Mouse (Mus musculus): ENCODE results near the gene Ros1. TPM values are rescaled to one million over a fixed set of nuclear protein-coding genes. Genes with fewer than 3 reads are reported as not detected.

Ros1 gene
- total and polyA plus RNA-seq, 3 experiments = not detected

GRCm38 (mm10) chr10:52043086-52043485 is 152.0 kb downstream of the Ros1 start:
- Histone ChIP-seq H3K27me3 (replicated peaks) (no peaks in the 10 kb centered on the region), H3K9ac (ENCODE audit: insufficient read depth, low read depth) (no peak overlapping the region), H3K27ac (ENCODE audit: insufficient read depth, low read depth) (no peak overlapping the region), H3K4me3 (replicated peaks in 1 of 3; ENCODE audit: low read depth in 2 of 3, low read length in 2 of 3, poor library complexity in 1 of 3) (no peak overlapping the region), H3K4me2 (ENCODE audit: insufficient read depth, low read depth, poor library complexity, severe bottlenecking) (no peak overlapping the region), H3K4me1 (ENCODE audit: control insufficient read depth in 1 of 2, insufficient read depth in 2 of 2) (no peaks in the 10 kb centered on the region), H3K79me2 (replicated peaks; ENCODE audit: control insufficient read depth, extremely low read depth, insufficient read depth, poor library complexity, severe bottlenecking) (no peaks in the 10 kb centered on the region), H3K9me3 (replicated peaks; ENCODE audit: low read length) (no peaks in the 10 kb centered on the region), H3K36me3 (replicated peaks in 1 of 2; ENCODE audit: control insufficient read depth in 1 of 2, insufficient read depth in 1 of 2, low read length in 1 of 2) (no peaks in the 10 kb centered on the region)
- dilution Hi-C loops (cut with MboI; ENCODE audit: extremely low pct_ligation_motif_present, extremely low pct_unique_long_range_greater_than_20kb, low sequenced_read_pairs) (no loop called here), in situ Hi-C loops (cut with MboI; ENCODE audit: low pct_ligation_motif_present, low pct_unique_long_range_greater_than_20kb, low sequenced_read_pairs) (no loop called here)
- TF ChIP-seq CHD1 (IDR thresholded peaks at IDR 0.05; ENCODE audit: low read depth, low read length) (no peak), EP300 (IDR thresholded peaks at IDR 0.05; ENCODE audit: low read length) (no peak), CTCF (conservative IDR thresholded peaks at IDR 0.05 in 1 of 2, IDR thresholded peaks at IDR 0.05 in 1 of 2; ENCODE audit: low read depth in 2 of 2, low read length in 2 of 2) (no peak), MXI1 (IDR thresholded peaks at IDR 0.05; ENCODE audit: low read depth, low read length) (no peak), TCF12 (IDR thresholded peaks at IDR 0.05; ENCODE audit: low read depth, low read length) (no peak), MAX (IDR thresholded peaks at IDR 0.05; ENCODE audit: low read length) (no peak), RAD21 (IDR thresholded peaks at IDR 0.05; ENCODE audit: low read depth, low read length) (no peak), POLR2A (IDR thresholded peaks at IDR 0.05; ENCODE audit: low read depth, low read length) (no peak), MAFK (IDR thresholded peaks at IDR 0.05; ENCODE audit: insufficient replicate concordance, low read length) (no peak), MYC (IDR thresholded peaks at IDR 0.05; ENCODE audit: low read depth, low read length) (no peak), SIN3A (IDR thresholded peaks at IDR 0.05; ENCODE audit: low read length) (no peak), HCFC1 (IDR thresholded peaks at IDR 0.05; ENCODE audit: low read depth, low read length) (no peak), JUN (IDR thresholded peaks at IDR 0.05; ENCODE audit: insufficient read depth, low read depth, low read length) (no peak), ELF1 (IDR thresholded peaks at IDR 0.05; ENCODE audit: low read depth, low read length) (no peak)
- no peak for DNase-seq (ENCODE audit: extremely low read depth)

- in situ Hi-C loops (cut with MboI; ENCODE audit: low pct_ligation_motif_present, low pct_unique_long_range_greater_than_20kb, low sequenced_read_pairs) = no loop called here
Observed at GRCm38 (mm10) chr10:52039392-52039791, 155.7 kb downstream of the Ros1 start.

More at GRCm38 (mm10) chr10:52039392-52039791, 155.7 kb downstream of the Ros1 start:
- H3K4me1 ChIP-seq (ENCODE audit: control insufficient read depth in 1 of 2, insufficient read depth in 2 of 2) = no peaks in the 10 kb centered on the region
- H3K79me2 ChIP-seq (replicated peaks; ENCODE audit: control insufficient read depth, extremely low read depth, insufficient read depth, poor library complexity, severe bottlenecking) = no peaks in the 10 kb centered on the region
- no peaks in the 10 kb centered on the region for H3K36me3 ChIP-seq (replicated peaks in 1 of 2; ENCODE audit: control insufficient read depth in 1 of 2, insufficient read depth in 1 of 2, low read length in 1 of 2)
- dilution Hi-C loops (cut with MboI; ENCODE audit: extremely low pct_ligation_motif_present, extremely low pct_unique_long_range_greater_than_20kb, low sequenced_read_pairs) = no loop called here
- H3K9me3 ChIP-seq (replicated peaks; ENCODE audit: low read length) = no peaks in the 10 kb centered on the region
- H3K4me2 ChIP-seq (ENCODE audit: insufficient read depth, low read depth, poor library complexity, severe bottlenecking) = no peak overlapping the region
- no peak for TF ChIP-seq IRF4 (IDR thresholded peaks at IDR 0.05; ENCODE audit: low read depth, low read length)
- TF ChIP-seq TCF12 (IDR thresholded peaks at IDR 0.05; ENCODE audit: low read depth, low read length) = no peak
- TF ChIP-seq ZKSCAN1 (IDR thresholded peaks at IDR 0.05; ENCODE audit: borderline replicate concordance, low read depth, low read length) = no peak
- TF ChIP-seq NRF1 (IDR thresholded peaks at IDR 0.05; ENCODE audit: low read depth, low read length) = no peak
- no peak for TF ChIP-seq MEF2A (IDR thresholded peaks at IDR 0.05; ENCODE audit: borderline replicate concordance, low read depth, low read length)
- no peak for TF ChIP-seq ZC3H11A (IDR thresholded peaks at IDR 0.05; ENCODE audit: low read depth, low read length)
- TF ChIP-seq EP300 (IDR thresholded peaks at IDR 0.05; ENCODE audit: low read length) = no peak
- H3K9ac ChIP-seq (ENCODE audit: insufficient read depth, low read depth) = no peak overlapping the region
- H3K27ac ChIP-seq (ENCODE audit: insufficient read depth, low read depth) = no peak overlapping the region
- no peaks in the 10 kb centered on the region for H3K27me3 ChIP-seq (replicated peaks)
- no peak for DNase-seq (ENCODE audit: extremely low read depth)
- no peak overlapping the region for H3K4me3 ChIP-seq (replicated peaks in 1 of 3; ENCODE audit: low read depth in 2 of 3, low read length in 2 of 3, poor library complexity in 1 of 3)

Data from CH12.LX (cell line).